Mouse (Mus musculus): ENCODE results near the gene Ppil1. TPM values are rescaled to one million over a fixed set of nuclear protein-coding genes. Genes with fewer than 3 reads are reported as not detected.
A peak's percentile ranks its signal among the peaks of the same experiment; 100 is the strongest.

Ppil1 gene
- total and polyA plus RNA-seq, 3 experiments: 115 to 135 (median 122) TPM

- TF ChIP-seq RAD21 (IDR thresholded peaks at IDR 0.05; ENCODE audit: low read depth, low read length): no peak
- TF ChIP-seq GATA1 (IDR thresholded peaks at IDR 0.05; ENCODE audit: low read depth, low read length): no peak
- no peak for TF ChIP-seq RCOR1 (IDR thresholded peaks at IDR 0.05; ENCODE audit: low read depth, low read length)
- TF ChIP-seq MAZ (IDR thresholded peaks at IDR 0.05; ENCODE audit: low read depth, low read length): no peak
These were observed at the start of gene Ppil1 (continued) for GRCm38 (mm10) chr17:29263840-29264633.

- no peaks in the 10 kb centered on the region for H3K27me3 ChIP-seq (ENCODE audit: control insufficient read depth in 1 of 2, insufficient read depth in 2 of 2, low read length in 2 of 2)
- H3K9me3 ChIP-seq (replicated peaks; ENCODE audit: insufficient read depth, low read length): no peaks in the 10 kb centered on the region
- TF ChIP-seq CTCF (IDR thresholded peaks at IDR 0.05 in 2 of 3, conservative IDR thresholded peaks at IDR 0.05 in 1 of 3; ENCODE audit: control insufficient read depth in 1 of 3, insufficient read depth in 1 of 3, low read depth in 2 of 3, low read length in 3 of 3, poor library complexity in 1 of 3, severe bottlenecking in 1 of 3): peak; percentile 38 to 69 (median 39); a peak in 5 of 6 replicates
- no peak for TF ChIP-seq MXI1 (IDR thresholded peaks at IDR 0.05; ENCODE audit: low read depth, low read length)
- no peak for TF ChIP-seq EP300 (IDR thresholded peaks at IDR 0.05; ENCODE audit: low read depth in 1 of 2, low read length in 2 of 2)
- no peak for TF ChIP-seq USF1 (IDR thresholded peaks at IDR 0.05; ENCODE audit: low read depth, low read length)
- no peak for TF ChIP-seq ELF1 (IDR thresholded peaks at IDR 0.05; ENCODE audit: low read depth, low read length)
- TF ChIP-seq JUND (IDR thresholded peaks at IDR 0.05; ENCODE audit: low read depth, low read length): no peak
- TF ChIP-seq TBP (IDR thresholded peaks at IDR 0.05; ENCODE audit: low read depth, low read length): no peak
- no peak for TF ChIP-seq NRF1 (IDR thresholded peaks at IDR 0.05; ENCODE audit: insufficient read depth, low read depth, low read length, poor library complexity, severe bottlenecking)
- peak; percentile 59; the same call in 1 of the 2 replicates for TF ChIP-seq MYC (IDR thresholded peaks at IDR 0.05; ENCODE audit: low read depth, low read length)
- TF ChIP-seq POLR2AphosphoS2 (IDR thresholded peaks at IDR 0.05; ENCODE audit: low read length): no peak
- no peak for TF ChIP-seq NELFE (IDR thresholded peaks at IDR 0.05; ENCODE audit: low read depth, low read length)
- no peak for TF ChIP-seq HCFC1 (IDR thresholded peaks at IDR 0.05; ENCODE audit: low read depth, low read length)
- TF ChIP-seq CHD1 (IDR thresholded peaks at IDR 0.05; ENCODE audit: low read depth, low read length): no peak
- peak; percentile 41 for TF ChIP-seq RAD21 (IDR thresholded peaks at IDR 0.05; ENCODE audit: low read depth, low read length)
- no peak for TF ChIP-seq TCF12 (IDR thresholded peaks at IDR 0.05; ENCODE audit: low read depth, low read length)
- TF ChIP-seq MEF2A (IDR thresholded peaks at IDR 0.05; ENCODE audit: extremely low read depth, insufficient replicate concordance, low read depth, low read length, poor library complexity, severe bottlenecking): no peak
- peak; percentile 57 for TF ChIP-seq SMC3 (IDR thresholded peaks at IDR 0.05; ENCODE audit: low read depth, low read length)
- no peak for TF ChIP-seq UBTF (IDR thresholded peaks at IDR 0.05; ENCODE audit: borderline replicate concordance, insufficient read depth, low read depth, low read length)
- no peak for TF ChIP-seq POLR2A (IDR thresholded peaks at IDR 0.05; ENCODE audit: control insufficient read depth in 1 of 2, insufficient read depth in 1 of 2, low read depth in 1 of 2, low read length in 2 of 2, poor library complexity in 1 of 2)
- TF ChIP-seq GATA1 (IDR thresholded peaks at IDR 0.05; ENCODE audit: low read depth, low read length): no peak
- no peak for TF ChIP-seq POLR2AphosphoS5 (IDR thresholded peaks at IDR 0.05; ENCODE audit: borderline replicate concordance, low read depth, low read length)
- no peak for TF ChIP-seq ZNF384 (IDR thresholded peaks at IDR 0.05; ENCODE audit: low read depth, low read length)
- 0 out of 4 replicates have a peak, but pooled peaks cover 0 to 4% of the 10 kb centered on the region in 2 experiments for H3K4me1 ChIP-seq (ENCODE audit: control insufficient read depth in 1 of 2, insufficient read depth in 2 of 2, low read length in 2 of 2)
- H3K36me3 ChIP-seq (ENCODE audit: control insufficient read depth in 1 of 2, insufficient read depth in 2 of 2, low read length in 2 of 2): peaks cover 0 to under 1% of the 10 kb centered on the region in 2 experiments; a peak in 1 of 4 replicates
- H3K4me3 ChIP-seq (ENCODE audit: control insufficient read depth in 1 of 2, insufficient read depth in 1 of 2, low read depth in 2 of 2, low read length in 2 of 2): no peak overlapping the region
- DNase-seq (ENCODE audit: low read depth, low spot score): peak; percentile 78
- H3K79me2 ChIP-seq (ENCODE audit: control insufficient read depth, insufficient read depth, low read length, poor library complexity): no peaks in the 10 kb centered on the region
- H3K27ac ChIP-seq (ENCODE audit: control insufficient read depth, low read depth, low read length): no peak overlapping the region
- no peak overlapping the region for H3K9ac ChIP-seq (ENCODE audit: control insufficient read depth, low read depth, low read length, poor library complexity, severe bottlenecking)
These were observed 49.3 kb upstream of the Ppil1 start for GRCm38 (mm10) chr17:29313300-29313699.

Measured in MEL (cell line).